Mouse (Mus musculus) cortical plate, adult 2 months (tissue): ENCODE results near the gene A1cf.

Experiments
- CTCF ChIP-seq: fragments of 200-500 bp; IDR thresholded peaks from 2 replicates; pipeline ENCODE4 v1.5.1; 2011; ENCODE audit warnings: mild to moderate bottlenecking, control low read depth, low read length; ENCODE audit not compliant: insufficient read depth; ENCODE audit errors: extremely low read depth
- POLR2A ChIP-seq: fragments of 200-500 bp; IDR thresholded peaks from 2 replicates; pipeline ENCODE4 v1.6.1; 2011; ENCODE audit warnings: mild to moderate bottlenecking, low read length, control low read depth; ENCODE audit not compliant: insufficient read depth; ENCODE audit errors: extremely low read depth

DNA sequence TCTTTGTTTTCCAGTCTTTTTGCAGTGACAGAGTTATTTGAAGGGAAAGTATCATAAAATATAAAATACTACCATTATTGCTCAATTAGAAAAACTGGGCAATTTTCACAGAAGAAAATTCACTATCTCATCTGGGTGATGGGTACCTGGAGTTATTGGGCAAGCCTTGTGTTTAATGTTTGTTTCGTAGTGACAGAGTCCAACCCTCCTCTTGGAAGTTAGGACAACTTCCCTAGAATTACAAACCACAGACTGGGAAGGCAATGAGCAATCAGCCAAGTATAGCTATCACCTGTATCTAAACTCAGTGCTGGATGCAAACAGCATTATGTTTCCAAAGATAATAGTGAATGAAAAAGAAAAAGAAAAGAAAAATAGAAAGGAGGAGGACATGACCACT lies 28.1 kb downstream of the A1cf start:
- TF ChIP-seq POLR2A (no peak), CTCF (no peak)
